Mouse (Mus musculus) C2C12 (cell line): ENCODE results near the gene Zfp266.

Experiments used
- CTCF ChIP-seq: IDR thresholded peaks from one replicate; pipeline ENCODE4 v1.5.1; 2011; ENCODE audit not compliant: control insufficient read depth, insufficient read depth, insufficient read length
- MAX ChIP-seq: IDR thresholded peaks from one replicate; pipeline ENCODE4 v1.6.1; 2011; ENCODE audit warnings: mild to moderate bottlenecking, control low read depth
- MYOD1 ChIP-seq: IDR thresholded peaks from one replicate; pipeline ENCODE4 v1.6.1; 2011; ENCODE audit warnings: low read depth; ENCODE audit not compliant: control insufficient read depth, insufficient read length
- MYOG ChIP-seq: IDR thresholded peaks from one replicate; pipeline ENCODE4 v1.6.1; 2011; ENCODE audit not compliant: control insufficient read depth, insufficient read length; ENCODE audit errors: extremely low read depth
- USF1 ChIP-seq: IDR thresholded peaks from one replicate; pipeline ENCODE4 v1.6.1; 2011; ENCODE audit warnings: low read depth, mild to moderate bottlenecking, control low read depth, moderate library complexity

DNA sequence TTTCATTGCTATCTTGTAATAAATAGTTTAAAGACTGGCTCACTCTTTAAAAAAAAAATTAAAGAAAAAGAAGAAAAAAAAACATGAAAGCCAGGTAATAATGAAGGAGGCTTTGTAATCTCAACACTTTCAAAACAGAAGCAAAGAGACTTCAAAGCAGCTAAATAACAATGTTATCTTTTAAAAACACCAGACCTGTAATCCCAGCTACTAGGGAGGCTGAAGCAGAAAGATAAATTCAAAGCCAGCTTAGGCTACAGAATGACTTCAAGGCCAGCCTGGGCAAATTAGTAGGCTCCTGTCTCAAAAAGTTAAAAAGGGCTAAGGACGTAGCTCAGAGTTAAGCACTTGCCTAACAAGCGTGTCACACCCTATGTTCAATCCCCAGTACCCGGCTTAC, 11.5 kb downstream of the Zfp266 start:
- TF ChIP-seq CTCF: no peak
- TF ChIP-seq MAX: no peak
- TF ChIP-seq USF1: no peak
- no peak for TF ChIP-seq MYOD1
- no peak for TF ChIP-seq MYOG
